Mouse (Mus musculus) 416B (cell line): Measurements from ENCODE around the gene Pced1a.

Experiments used
- DNase-seq: peaks from one replicate; pipeline ENCODE4 v3.0.0; 2011; ENCODE audit warnings: low read depth

The Pced1a gene

GRCm38 (mm10) chr2:130424126-130424853 is at the start of gene Pced1a, which contains the start of gene Vps16:
Pced1a (minus strand) TSS chr2:130424701.
Vps16 (plus strand) TSS chr2:130424339.
- DNase-seq = peak; percentile 93

- DNase-seq = peak; percentile 91
These were observed 48.5 kb upstream of the Pced1a start for GRCm38 (mm10) chr2:130472908-130473510.

- peak; percentile 42 for DNase-seq
These were observed 45.4 kb upstream of the Pced1a start for GRCm38 (mm10) chr2:130469935-130470334.

GRCm38 (mm10) chr2:130469366-130469765 is 44.9 kb upstream of the Pced1a start:
- DNase-seq = no peak

GRCm38 (mm10) chr2:130466438-130466837 is 41.9 kb upstream of the Pced1a start:
- DNase-seq = no peak

- DNase-seq = no peak
These were observed 37.0 kb upstream of the Pced1a start for GRCm38 (mm10) chr2:130461287-130462071.

GRCm38 (mm10) chr2:130459576-130459975 is 35.1 kb upstream of the Pced1a start:
- no peak for DNase-seq

- DNase-seq = no peak
These were observed 33.4 kb upstream of the Pced1a start for GRCm38 (mm10) chr2:130457871-130458270.

- peak; percentile 65 for DNase-seq
These were observed 30.4 kb upstream of the Pced1a start for GRCm38 (mm10) chr2:130454748-130455370.

- no peak for DNase-seq
These were observed 28.9 kb upstream of the Pced1a start for GRCm38 (mm10) chr2:130453421-130453820.

- no peak for DNase-seq
These were observed 27.8 kb upstream of the Pced1a start for GRCm38 (mm10) chr2:130452266-130452665.

GRCm38 (mm10) chr2:130451727-130452090 is 27.2 kb upstream of the Pced1a start:
- no peak for DNase-seq

- peak; percentile 19 for DNase-seq
These were observed 26.7 kb upstream of the Pced1a start for GRCm38 (mm10) chr2:130451086-130451726.

- DNase-seq = peak; percentile 39
These were observed 25.9 kb upstream of the Pced1a start for GRCm38 (mm10) chr2:130450434-130450796.

GRCm38 (mm10) chr2:130449794-130450433 is 25.4 kb upstream of the Pced1a start, which contains the start of gene Ptpra:
Ptpra (plus strand) TSS chr2:130450278.
- DNase-seq = peak; percentile 82

- DNase-seq = peak; percentile 63
These were observed 24.7 kb upstream of the Pced1a start for GRCm38 (mm10) chr2:130449021-130449793.

GRCm38 (mm10) chr2:130448449-130448848 is 23.9 kb upstream of the Pced1a start:
- no peak for DNase-seq

GRCm38 (mm10) chr2:130442162-130442561 is 17.7 kb upstream of the Pced1a start:
- DNase-seq = no peak

- DNase-seq = no peak
These were observed 15.5 kb upstream of the Pced1a start for GRCm38 (mm10) chr2:130439840-130440480.

- no peak for DNase-seq
These were observed 14.4 kb upstream of the Pced1a start for GRCm38 (mm10) chr2:130438861-130439260.
